Mouse (Mus musculus): Measurements from ENCODE around the gene Arhgap44. TPM values are rescaled to one million over a fixed set of nuclear protein-coding genes. Genes with fewer than 3 reads are reported as not detected.

The Arhgap44 gene
- polyA plus RNA-seq, 1 experiment, result 0.45 TPM

GRCm38 (mm10) chr11:65038996-65039395, 123.8 kb downstream of the Arhgap44 start:
- Histone ChIP-seq H3K4me3 (replicated peaks; ENCODE audit: control insufficient read depth, low read depth, low read length) (no peak overlapping the region), H3K4me1 (ENCODE audit: control insufficient read depth, insufficient read depth, low read length) (no peaks in the 10 kb centered on the region), H3K27ac (ENCODE audit: control insufficient read depth, insufficient read depth, low read depth, low read length, poor library complexity) (no peak overlapping the region)
- WGBS, result 15% methylated on average over 2 of the region's 2 CpGs
- no peak for TF ChIP-seq CTCF (IDR thresholded peaks at IDR 0.05; ENCODE audit: control insufficient read depth, insufficient read depth, low read length)
- no peak for TF ChIP-seq POLR2A (IDR thresholded peaks at IDR 0.05; ENCODE audit: borderline replicate concordance, control insufficient read depth, low read depth, low read length)

- WGBS, result 77% methylated on average over 7 of the region's 7 CpGs
- TF ChIP-seq CTCF (IDR thresholded peaks at IDR 0.05; ENCODE audit: control insufficient read depth, insufficient read depth, low read length) (no peak), POLR2A (IDR thresholded peaks at IDR 0.05; ENCODE audit: borderline replicate concordance, control insufficient read depth, low read depth, low read length) (no peak)
- H3K27ac ChIP-seq (ENCODE audit: control insufficient read depth, insufficient read depth, low read depth, low read length, poor library complexity), result no peak overlapping the region
Observed at GRCm38 (mm10) chr11:65032221-65032620, 130.5 kb downstream of the Arhgap44 start.

GRCm38 (mm10) chr11:65030201-65030600, 132.6 kb downstream of the Arhgap44 start:
- Histone ChIP-seq H3K4me1 (ENCODE audit: control insufficient read depth, insufficient read depth, low read length) (no peaks in the 10 kb centered on the region), H3K4me3 (replicated peaks; ENCODE audit: control insufficient read depth, low read depth, low read length) (no peak overlapping the region), H3K27ac (ENCODE audit: control insufficient read depth, insufficient read depth, low read depth, low read length, poor library complexity) (no peak overlapping the region)
- WGBS, result 74% methylated on average over 1 of the region's 1 CpGs
- TF ChIP-seq POLR2A (IDR thresholded peaks at IDR 0.05; ENCODE audit: borderline replicate concordance, control insufficient read depth, low read depth, low read length) (no peak), CTCF (IDR thresholded peaks at IDR 0.05; ENCODE audit: control insufficient read depth, insufficient read depth, low read length) (no peak)

More at GRCm38 (mm10) chr11:65032221-65032620, 130.5 kb downstream of the Arhgap44 start:
- Histone ChIP-seq H3K4me3 (replicated peaks; ENCODE audit: control insufficient read depth, low read depth, low read length) (no peak overlapping the region), H3K4me1 (ENCODE audit: control insufficient read depth, insufficient read depth, low read length) (no peaks in the 10 kb centered on the region)

DNA sequence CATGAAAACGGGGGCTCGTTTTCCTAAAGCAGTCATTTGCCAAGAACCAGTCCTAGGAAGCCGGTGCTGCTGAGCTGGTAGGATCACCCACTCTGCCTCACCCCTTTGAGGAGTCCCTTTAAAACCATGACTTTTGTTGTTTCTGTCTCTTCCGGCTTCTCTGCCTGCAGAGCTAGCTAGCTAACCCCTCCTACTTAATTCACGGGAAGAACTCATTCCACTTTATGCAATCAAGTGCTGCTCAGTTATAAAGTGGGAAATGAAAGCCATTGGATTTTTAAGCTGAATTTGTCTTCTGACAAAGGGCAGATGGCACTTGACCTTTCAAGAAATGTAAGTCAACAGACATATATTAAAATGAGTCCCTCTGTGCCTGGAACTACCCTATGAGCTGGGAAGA, 134.7 kb downstream of the Arhgap44 start:
- Histone ChIP-seq H3K4me3 (replicated peaks; ENCODE audit: control insufficient read depth, low read depth, low read length) (no peak overlapping the region), H3K4me1 (ENCODE audit: control insufficient read depth, insufficient read depth, low read length) (no peaks in the 10 kb centered on the region), H3K27ac (ENCODE audit: control insufficient read depth, insufficient read depth, low read depth, low read length, poor library complexity) (no peak overlapping the region)
- WGBS, result 80% methylated on average over 5 of the region's 5 CpGs
- TF ChIP-seq POLR2A (IDR thresholded peaks at IDR 0.05; ENCODE audit: borderline replicate concordance, control insufficient read depth, low read depth, low read length), result no peak
- no peak for TF ChIP-seq CTCF (IDR thresholded peaks at IDR 0.05; ENCODE audit: control insufficient read depth, insufficient read depth, low read length)

DNA sequence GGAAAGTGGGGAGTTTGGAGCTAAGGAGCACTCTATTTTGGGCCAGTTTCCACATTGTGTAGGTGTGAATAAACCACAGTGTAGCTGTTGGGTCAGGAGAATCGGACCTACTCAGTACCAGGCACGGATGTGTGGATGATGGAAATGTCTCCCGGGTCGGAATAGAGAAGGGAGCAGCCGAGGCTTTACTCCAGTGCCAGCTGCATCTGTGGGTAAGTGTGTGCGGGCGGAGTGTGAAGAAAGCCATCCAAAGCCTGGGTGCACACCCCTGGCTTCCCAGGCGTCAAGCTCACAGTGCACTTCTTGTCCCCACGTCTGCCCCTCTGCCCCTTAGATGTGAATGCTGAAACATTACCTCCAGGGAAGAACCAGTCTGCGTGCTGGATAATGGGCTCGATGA, 140.0 kb downstream of the Arhgap44 start:
- Histone ChIP-seq H3K4me1 (ENCODE audit: control insufficient read depth, insufficient read depth, low read length) (no peaks in the 10 kb centered on the region), H3K4me3 (replicated peaks; ENCODE audit: control insufficient read depth, low read depth, low read length) (no peak overlapping the region), H3K27ac (ENCODE audit: control insufficient read depth, insufficient read depth, low read depth, low read length, poor library complexity) (no peak overlapping the region)
- WGBS, result 84% methylated on average over 11 of the region's 11 CpGs
- TF ChIP-seq POLR2A (IDR thresholded peaks at IDR 0.05; ENCODE audit: borderline replicate concordance, control insufficient read depth, low read depth, low read length) (no peak), CTCF (IDR thresholded peaks at IDR 0.05; ENCODE audit: control insufficient read depth, insufficient read depth, low read length) (no peak)

- WGBS, result 74% methylated on average over 4 of the region's 4 CpGs
- TF ChIP-seq CTCF (IDR thresholded peaks at IDR 0.05; ENCODE audit: control insufficient read depth, insufficient read depth, low read length) (no peak), POLR2A (IDR thresholded peaks at IDR 0.05; ENCODE audit: borderline replicate concordance, control insufficient read depth, low read depth, low read length) (no peak)
- H3K4me3 ChIP-seq (replicated peaks; ENCODE audit: control insufficient read depth, low read depth, low read length), result no peak overlapping the region
- H3K27ac ChIP-seq (ENCODE audit: control insufficient read depth, insufficient read depth, low read depth, low read length, poor library complexity), result no peak overlapping the region
- H3K4me1 ChIP-seq (ENCODE audit: control insufficient read depth, insufficient read depth, low read length), result no peaks in the 10 kb centered on the region
Observed at GRCm38 (mm10) chr11:65020744-65021143, 142.0 kb downstream of the Arhgap44 start.

DNA sequence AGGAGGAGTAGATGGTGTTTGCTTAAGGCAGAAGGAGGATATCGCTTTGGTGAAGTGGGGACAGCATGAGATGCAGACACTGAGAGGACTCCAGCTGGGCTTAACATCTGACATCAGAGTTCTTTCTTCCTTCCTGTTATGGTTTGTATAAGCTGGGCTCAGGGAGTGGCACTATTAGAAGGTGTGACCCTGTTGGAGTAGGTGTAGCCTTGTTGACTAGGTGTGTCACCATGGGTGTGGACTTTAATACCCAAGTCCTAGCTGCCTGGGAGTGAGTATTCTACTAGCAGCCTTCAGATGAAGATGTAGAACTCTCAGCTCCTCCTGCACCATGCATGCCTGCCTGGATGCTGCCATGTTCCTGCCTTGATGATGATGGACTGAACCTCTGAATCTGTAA, 146.0 kb downstream of the Arhgap44 start:
- H3K4me1 ChIP-seq (ENCODE audit: control insufficient read depth, insufficient read depth, low read length), result no peaks in the 10 kb centered on the region
- WGBS, result 73% methylated on average over 1 of the region's 1 CpGs
- no peak overlapping the region for H3K27ac ChIP-seq (ENCODE audit: control insufficient read depth, insufficient read depth, low read depth, low read length, poor library complexity)
- TF ChIP-seq POLR2A (IDR thresholded peaks at IDR 0.05; ENCODE audit: borderline replicate concordance, control insufficient read depth, low read depth, low read length) (no peak), CTCF (IDR thresholded peaks at IDR 0.05; ENCODE audit: control insufficient read depth, insufficient read depth, low read length) (no peak)
- no peak overlapping the region for H3K4me3 ChIP-seq (replicated peaks; ENCODE audit: control insufficient read depth, low read depth, low read length)

DNA sequence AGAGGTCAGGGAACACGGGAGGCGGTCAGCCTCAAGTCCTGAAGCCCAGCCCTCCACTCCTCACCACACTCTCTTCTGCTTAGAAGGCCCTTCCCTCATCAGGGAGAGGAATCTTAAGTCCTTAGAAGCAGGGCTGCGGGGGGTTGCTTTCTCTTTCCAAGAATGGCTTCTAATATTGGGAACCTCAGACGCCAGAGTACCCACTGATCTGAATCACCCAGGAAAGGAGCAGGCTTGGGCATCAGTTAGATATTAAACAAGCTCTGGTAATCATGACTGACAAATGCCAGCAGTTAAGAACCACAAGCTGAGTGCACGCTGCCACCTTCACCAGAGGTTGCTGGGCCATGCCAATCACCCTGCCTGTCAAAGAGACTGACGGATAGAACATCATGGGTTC, 148.9 kb downstream of the Arhgap44 start:
- Histone ChIP-seq H3K27ac (ENCODE audit: control insufficient read depth, insufficient read depth, low read depth, low read length, poor library complexity) (no peak overlapping the region), H3K4me1 (ENCODE audit: control insufficient read depth, insufficient read depth, low read length) (no peaks in the 10 kb centered on the region), H3K4me3 (replicated peaks; ENCODE audit: control insufficient read depth, low read depth, low read length) (no peak overlapping the region)
- WGBS, result 75% methylated on average over 6 of the region's 6 CpGs
- TF ChIP-seq CTCF (IDR thresholded peaks at IDR 0.05; ENCODE audit: control insufficient read depth, insufficient read depth, low read length), result no peak
- TF ChIP-seq POLR2A (IDR thresholded peaks at IDR 0.05; ENCODE audit: borderline replicate concordance, control insufficient read depth, low read depth, low read length), result no peak

- Histone ChIP-seq H3K4me1 (ENCODE audit: control insufficient read depth, insufficient read depth, low read length) (no peaks in the 10 kb centered on the region), H3K4me3 (replicated peaks; ENCODE audit: control insufficient read depth, low read depth, low read length) (no peak overlapping the region), H3K27ac (ENCODE audit: control insufficient read depth, insufficient read depth, low read depth, low read length, poor library complexity) (no peak overlapping the region)
- no peak for TF ChIP-seq POLR2A (IDR thresholded peaks at IDR 0.05; ENCODE audit: borderline replicate concordance, control insufficient read depth, low read depth, low read length)
- no peak for TF ChIP-seq CTCF (IDR thresholded peaks at IDR 0.05; ENCODE audit: control insufficient read depth, insufficient read depth, low read length)
- WGBS, result 81% methylated on average over 4 of the region's 4 CpGs
Observed at GRCm38 (mm10) chr11:65006047-65006446, 156.7 kb downstream of the Arhgap44 start.

Data from bone marrow, adult 2 months (tissue).